Mouse (Mus musculus) v-Abl transformed pro-B cells (cell line): ENCODE results near the gene Lrrc26.

Experiments used
- in situ Hi-C, 2 experiments: fragments of 400-800 bp; cut with MboI; formaldehyde crosslinking; loops; one replicate each; pipeline ENCODE4 v1.15.1; 2025; ENCODE audit not compliant: unreplicated experiment in 2 of 2

The Lrrc26 gene

GRCm38 (mm10) chr2:25289651-25290050, at the start of gene Lrrc26:
TSS of gene Lrrc26 (plus strand) at chr2:25289915.
- in situ Hi-C loops = no loop called here

GRCm38 (mm10) chr2:25240310-25240709, 49.4 kb upstream of the Lrrc26 start:
- in situ Hi-C loops = no loop called here

DNA sequence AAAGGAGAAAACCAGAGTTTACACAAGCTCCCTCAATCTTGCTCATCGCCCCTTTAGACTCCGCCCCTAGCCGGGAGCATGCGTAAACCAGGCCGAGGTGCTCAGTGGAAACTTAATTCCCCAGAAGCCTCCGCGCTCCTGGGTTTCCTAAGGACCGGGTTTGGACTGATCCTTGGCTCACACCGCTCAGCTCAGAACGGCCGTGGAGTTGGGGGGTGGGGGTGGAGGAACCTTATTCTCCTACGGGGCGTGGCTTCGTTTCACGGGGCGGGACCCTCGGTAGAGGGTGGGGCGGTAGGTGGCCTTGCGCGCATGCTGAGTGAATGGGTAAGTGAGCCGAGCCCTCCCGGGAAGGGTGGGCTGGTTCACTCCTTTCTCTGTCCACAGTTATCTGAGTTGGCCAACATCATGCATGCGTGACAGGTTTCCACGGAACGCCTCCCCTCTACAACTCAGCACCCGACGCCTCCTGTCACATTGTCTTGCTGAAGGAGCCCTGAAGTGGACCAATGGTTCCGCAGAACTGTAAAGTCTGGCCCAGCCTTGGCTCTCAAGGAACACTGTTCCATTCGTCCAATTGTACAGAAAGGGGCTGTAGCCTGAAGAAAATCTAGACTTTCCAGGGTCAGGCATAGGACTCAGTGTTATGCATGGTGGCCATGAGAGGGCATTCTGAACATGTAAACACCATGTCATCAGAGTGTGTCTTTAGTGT, 48.8 kb upstream of the Lrrc26 start:
- in situ Hi-C loops = no loop called here

- in situ Hi-C loops = no loop called here
Measured at GRCm38 (mm10) chr2:25241438-25241775, 48.3 kb upstream of the Lrrc26 start.

DNA sequence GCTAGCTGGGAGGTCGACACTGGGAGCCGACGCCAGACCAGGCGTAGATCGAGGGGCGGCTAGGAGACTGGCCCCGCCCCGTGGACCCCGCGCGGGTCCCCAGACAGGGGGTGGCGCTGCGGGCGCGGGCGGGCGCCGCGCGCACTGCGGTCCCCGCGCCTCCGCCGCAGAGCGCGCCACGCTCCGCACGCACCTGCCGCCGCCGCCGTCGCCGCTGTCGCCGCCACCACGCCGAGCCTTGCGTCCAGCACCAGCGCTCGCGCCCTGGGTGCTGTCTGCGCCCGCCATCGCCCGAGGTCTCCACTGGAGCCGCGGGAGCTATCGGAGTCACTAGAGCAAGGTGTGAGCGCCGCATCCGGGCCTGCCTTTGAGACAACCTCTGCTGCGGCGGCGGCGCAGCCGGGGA, 47.6 kb upstream of the Lrrc26 start, which contains the start of the genes Rnf208 and Cysrt1:
Gene Rnf208 (plus strand): TSS at position 155 of the 406 bp plus-strand sequence.
Gene Cysrt1 (minus strand): TSS at position 352 of the 406 bp plus-strand sequence.
- in situ Hi-C loops = no loop called here

- in situ Hi-C loops = no loop called here
Measured at GRCm38 (mm10) chr2:25243342-25243741, 46.4 kb upstream of the Lrrc26 start.

DNA sequence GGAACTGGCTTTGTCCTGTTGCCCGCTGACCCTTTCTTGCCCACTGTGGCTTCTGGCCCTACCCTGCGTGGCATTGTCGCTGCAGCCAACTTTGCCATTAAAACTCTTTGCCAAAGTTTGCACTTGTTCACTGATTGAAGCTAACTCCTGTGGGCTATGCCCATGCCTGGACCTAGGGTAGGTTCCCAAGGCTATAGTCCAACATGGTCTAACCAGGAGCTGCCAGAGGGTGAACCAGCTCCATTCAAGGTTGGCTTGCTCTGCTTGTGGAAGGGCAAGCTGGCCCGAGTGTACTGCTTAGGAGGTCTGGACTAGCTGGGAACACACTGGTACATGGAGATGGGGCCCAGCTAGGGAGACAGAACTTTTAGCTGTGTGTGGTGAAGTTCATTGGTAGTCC, 45.6 kb upstream of the Lrrc26 start:
- in situ Hi-C loops = no loop called here

DNA sequence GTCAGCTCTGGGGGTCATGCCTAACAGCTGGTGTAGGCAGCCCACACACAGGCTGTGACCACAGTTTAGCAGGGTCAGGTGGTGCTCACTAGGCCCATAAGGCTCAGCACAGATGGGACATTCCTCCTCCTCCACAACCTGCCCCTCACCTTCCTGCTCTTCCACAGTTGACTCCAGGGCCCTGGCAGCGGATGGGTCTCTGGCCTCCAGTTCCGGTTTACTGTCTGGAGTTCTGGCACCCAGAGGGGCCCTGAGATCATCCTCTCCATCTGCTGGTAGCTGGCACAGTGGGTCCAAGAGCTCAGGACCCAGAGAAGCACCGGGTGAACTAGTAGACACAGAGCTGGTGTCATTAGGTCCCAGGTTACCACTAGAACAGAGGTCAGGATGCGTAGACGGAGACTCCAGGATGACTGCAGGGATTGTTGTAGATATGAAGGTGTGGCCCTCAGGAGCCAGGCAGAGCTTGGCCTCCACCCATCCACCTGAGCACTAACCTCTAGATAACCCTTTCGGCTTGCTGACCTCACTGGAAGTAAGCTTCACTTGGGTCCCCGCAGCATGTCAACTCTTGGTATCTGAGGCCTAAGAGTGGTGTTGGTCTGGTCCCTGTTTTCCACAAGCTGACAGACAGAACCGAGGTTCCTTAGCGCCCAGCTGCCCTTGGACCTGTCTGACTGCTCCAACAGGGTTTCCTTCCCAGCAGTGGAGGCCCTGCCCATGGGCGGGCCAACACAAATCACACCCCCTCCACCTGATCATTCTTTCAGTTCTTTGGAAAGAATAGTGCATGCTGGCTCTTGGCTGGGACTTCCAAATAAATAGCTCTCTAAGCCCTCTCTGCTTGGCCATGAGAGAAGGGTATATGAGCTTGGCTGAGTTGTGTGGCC, 43.3 kb upstream of the Lrrc26 start, which contains the start of gene AL732309.1:
Gene AL732309.1 (minus strand): TSS at position 681 of the 890 bp plus-strand sequence.
- in situ Hi-C loops = no loop called here

DNA sequence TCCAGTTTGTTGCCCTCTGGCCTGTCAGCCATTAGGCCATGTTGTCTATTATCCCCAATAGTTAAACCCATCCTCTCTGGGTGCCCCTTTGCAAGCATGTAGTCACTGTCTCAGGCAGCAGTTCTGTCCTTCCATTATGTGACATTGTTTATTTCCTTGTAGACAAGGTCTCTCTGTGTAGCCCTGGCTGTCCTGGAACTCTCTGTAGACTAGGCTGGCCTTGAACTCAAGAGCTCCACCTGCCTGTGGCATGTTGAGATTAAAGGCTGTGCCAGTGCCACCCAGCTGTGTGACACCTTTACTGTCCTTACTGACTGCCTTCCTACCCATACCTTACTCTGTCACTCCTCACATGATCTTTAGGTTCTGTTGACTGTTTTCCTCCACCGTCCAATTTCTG, 37.4 kb upstream of the Lrrc26 start:
- in situ Hi-C loops = loop anchor here (5.0 to 25.0 kb wide), 4 partner anchors 58 to 1660 kb away; partner anchors contain the start of genes Med22 (in 1 of the 2), Noxa1 (in 1 of the 2), Rpl7a (in 1 of the 2) and Surf1 (in 1 of the 2)

- in situ Hi-C loops = loop anchor here (5.0 to 25.0 kb wide), 4 partner anchors 61 to 1657 kb away; partner anchors contain the start of genes Med22 (in 1 of the 2), Noxa1 (in 1 of the 2), Rpl7a (in 1 of the 2) and Surf1 (in 1 of the 2)
Measured at GRCm38 (mm10) chr2:25255284-25255779, 34.4 kb upstream of the Lrrc26 start, which contains the start of gene Tmem203. TSS of gene Tmem203 (plus strand) at chr2:25255439.

DNA sequence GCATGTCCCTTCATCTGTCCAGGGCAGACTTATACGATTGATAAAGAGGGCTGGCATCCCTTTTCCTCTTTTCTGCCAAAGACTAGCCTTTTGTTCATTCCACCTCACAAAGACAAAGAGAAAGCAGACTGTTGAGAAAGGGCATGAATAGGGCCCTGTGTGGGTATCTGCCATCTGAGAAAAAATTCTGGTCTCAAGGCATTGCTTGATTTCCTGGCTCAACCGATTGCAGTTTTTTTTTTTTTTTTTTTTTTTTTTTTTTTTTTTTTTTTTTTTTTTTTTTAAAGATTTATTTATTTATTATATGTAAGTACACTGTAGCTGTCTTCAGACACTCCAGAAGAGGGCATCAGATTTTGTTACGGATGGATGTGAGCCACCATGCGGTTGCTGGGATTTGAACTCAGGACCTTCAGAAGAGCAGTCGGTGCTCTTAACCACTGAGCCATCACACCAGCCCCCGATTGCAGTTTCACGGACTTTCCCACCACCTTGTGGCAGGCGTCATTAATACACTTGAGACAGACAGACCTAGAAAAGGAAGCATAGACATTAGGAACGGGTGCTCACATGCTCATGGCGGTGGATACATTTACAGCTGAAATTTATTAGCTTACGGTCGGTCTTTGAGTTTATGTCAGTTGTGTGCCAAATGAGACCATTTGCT, 33.1 kb upstream of the Lrrc26 start:
- in situ Hi-C loops = loop anchor here (5.0 to 25.0 kb wide), 4 partner anchors 62 to 1656 kb away; partner anchors contain the start of genes Med22 (in 1 of the 2), Noxa1 (in 1 of the 2), Rpl7a (in 1 of the 2) and Surf1 (in 1 of the 2)

GRCm38 (mm10) chr2:25257250-25257649, 32.5 kb upstream of the Lrrc26 start:
- in situ Hi-C loops = loop anchor here (5.0 to 25.0 kb wide), 4 partner anchors 62 to 1655 kb away; partner anchors contain the start of genes Med22 (in 1 of the 2), Noxa1 (in 1 of the 2), Rpl7a (in 1 of the 2) and Surf1 (in 1 of the 2)

- in situ Hi-C loops = loop anchor here (5.0 to 25.0 kb wide), 4 partner anchors 64 to 1653 kb away; partner anchors contain the start of genes Med22 (in 1 of the 2), Noxa1 (in 1 of the 2), Rpl7a (in 1 of the 2) and Surf1 (in 1 of the 2)
Measured at GRCm38 (mm10) chr2:25258887-25259286, 30.8 kb upstream of the Lrrc26 start.

DNA sequence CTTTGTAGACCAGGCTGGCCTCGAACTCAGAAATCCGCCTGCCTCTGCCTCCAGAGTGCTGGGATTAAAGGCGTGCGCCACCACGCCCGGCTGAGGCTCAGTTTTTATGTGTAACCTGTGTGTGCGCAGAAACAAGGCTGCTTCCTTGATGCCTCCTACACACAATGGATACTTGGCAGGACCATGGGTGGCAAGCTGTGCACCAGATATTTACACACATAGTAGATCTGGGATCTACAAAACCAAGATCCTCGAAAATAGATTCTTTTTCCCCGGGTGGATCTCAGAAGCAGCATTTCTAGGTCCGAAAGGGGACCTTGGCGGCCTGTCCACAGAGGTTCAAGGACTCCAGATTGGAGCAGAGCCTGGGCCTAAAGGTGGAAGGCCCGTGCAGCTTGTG, 27.8 kb upstream of the Lrrc26 start:
- in situ Hi-C loops = loop anchor here in 1 of 2 experiments (25.0 kb wide), 1 partner anchor 1650 kb away; the partner anchor contains the start of genes Med22, Rpl7a, Surf1 and Surf2

- in situ Hi-C loops = loop anchor here in 1 of 2 experiments (25.0 kb wide), 1 partner anchor 1650 kb away; the partner anchor contains the start of genes Med22, Rpl7a, Surf1 and Surf2
Measured at GRCm38 (mm10) chr2:25262291-25262767, 27.4 kb upstream of the Lrrc26 start, which contains the start of gene Tprn. TSS of gene Tprn (plus strand) at chr2:25262618.

- in situ Hi-C loops = loop anchor here in 1 of 2 experiments (25.0 kb wide), 1 partner anchor 1649 kb away; the partner anchor contains the start of genes Med22, Rpl7a, Surf1 and Surf2
Measured at GRCm38 (mm10) chr2:25262795-25263622, 26.7 kb upstream of the Lrrc26 start.

- in situ Hi-C loops = loop anchor here in 1 of 2 experiments (25.0 kb wide), 1 partner anchor 1649 kb away; the partner anchor contains the start of genes Med22, Rpl7a, Surf1 and Surf2
Measured at GRCm38 (mm10) chr2:25263623-25264285, 26.0 kb upstream of the Lrrc26 start.
